25 mouse cellular contexts compared by ENCODE assay signal in the genomic region with DNA sequence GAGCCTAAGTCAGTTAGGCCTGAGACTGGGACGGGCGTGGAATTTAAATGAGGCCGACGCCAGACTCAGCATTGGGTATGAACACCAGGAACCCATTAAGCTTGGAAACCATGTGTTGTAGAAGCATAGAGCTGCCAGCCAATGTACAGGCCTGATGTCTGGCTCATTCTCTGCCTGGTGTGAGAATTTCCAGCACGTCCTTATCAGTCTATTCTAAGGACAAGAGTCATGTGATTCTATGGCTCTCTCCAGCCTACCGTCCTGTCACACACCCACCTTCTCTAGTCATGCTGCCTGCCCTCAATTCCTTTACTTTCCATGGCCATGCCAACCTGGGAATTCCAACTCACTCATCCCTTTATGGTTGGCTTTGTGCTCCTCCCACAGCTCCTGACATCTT.
"Had no signal": no experiment of that assay in that cellular context is flagged by ENCODE, and none has a peak within 500 bp of the region (broad histone marks: within the 10 kb centered on the region; RNA-seq: fewer than 3 reads in every experiment).

No protein-coding gene starts in this region.

- H3K36me3 ChIP-seq: limb, embryonic 10.5 days; limb, embryonic 13.5 days; liver, embryonic 12.5 days; liver, embryonic 15.5 days; lung, embryonic 15.5 days; midbrain, embryonic 10.5 days; neural tube, embryonic 12.5 days; neural tube, embryonic 15.5 days had no signal

- H3K4me2 ChIP-seq: limb, embryonic 13.5 days; liver, embryonic 12.5 days; liver, embryonic 15.5 days; lung, embryonic 15.5 days; neural tube, embryonic 12.5 days; neural tube, embryonic 15.5 days had no signal

- H3K9me3 ChIP-seq: limb, embryonic 10.5 days; limb, embryonic 13.5 days; liver, embryonic 12.5 days; liver, embryonic 15.5 days; lung, embryonic 15.5 days; midbrain, embryonic 10.5 days; neural tube, embryonic 12.5 days; neural tube, embryonic 15.5 days had no signal

- ATAC-seq: liver, embryonic 12.5 days had no signal

- H3K9ac ChIP-seq: limb, embryonic 13.5 days; liver, embryonic 12.5 days; liver, embryonic 15.5 days; lung, embryonic 15.5 days; neural tube, embryonic 12.5 days; neural tube, embryonic 15.5 days had no signal

- H3K27me3 ChIP-seq: limb, embryonic 13.5 days; liver, embryonic 12.5 days; liver, embryonic 15.5 days; lung, embryonic 15.5 days; megakaryocyte, embryonic 14.5 days; neural tube, embryonic 12.5 days; neural tube, embryonic 15.5 days had no signal

- H3K4me3 ChIP-seq: layer of hippocampus, adult 2 months; limb, embryonic 10.5 days; limb, embryonic 13.5 days; liver, embryonic 12.5 days; liver, embryonic 15.5 days; lung, embryonic 15.5 days; megakaryocyte, embryonic 14.5 days; midbrain, embryonic 10.5 days; neural tube, embryonic 12.5 days; neural tube, embryonic 15.5 days had no signal

- DNase-seq: kidney, postnatal 25 days; layer of hippocampus, adult 9-11 months; liver; lung, adult 18-20 months; lung, postnatal 10 days; lung, postnatal 36 days; midbrain, embryonic 14.5 days; right cerebral cortex, adult 18-20 months; right cerebral cortex, postnatal 14 days; right cerebral cortex, postnatal 4 days; thymus, adult 2 months; thymus, postnatal 14 days; thymus, postnatal 4 days had no signal

- H3K27ac ChIP-seq: kidney, postnatal 0 days; layer of hippocampus, adult 2 months; limb, embryonic 10.5 days; limb, embryonic 13.5 days; liver, embryonic 12.5 days; liver, embryonic 15.5 days; lung, embryonic 15.5 days; midbrain, embryonic 10.5 days; neural tube, embryonic 12.5 days; neural tube, embryonic 15.5 days; stomach, postnatal 0 days had no signal

- H3K4me1 ChIP-seq: limb, embryonic 10.5 days; limb, embryonic 13.5 days; liver, embryonic 12.5 days; liver, embryonic 15.5 days; lung, embryonic 15.5 days; megakaryocyte, embryonic 14.5 days; neural tube, embryonic 12.5 days; neural tube, embryonic 15.5 days had no signal
